Mouse (Mus musculus) thymus, adult 2 months (tissue): ENCODE data around the gene Recql.

ENCODE experiments used
- CTCF ChIP-seq: fragments of 200-500 bp; IDR thresholded peaks from 2 replicates; pipeline ENCODE4 v1.5.1; 2012; ENCODE audit warnings: mild to moderate bottlenecking, control low read depth, low read length, moderate library complexity, borderline replicate concordance; ENCODE audit not compliant: control insufficient read depth, poor library complexity, insufficient read depth; ENCODE audit errors: extremely low read depth
- POLR2A ChIP-seq: fragments of 200-500 bp; IDR thresholded peaks from 2 replicates; pipeline ENCODE4 v1.6.1; 2012; ENCODE audit warnings: mild to moderate bottlenecking, low read length, control low read depth, moderate library complexity; ENCODE audit not compliant: control insufficient read depth, poor library complexity, insufficient read depth; ENCODE audit errors: extremely low read depth

DNA sequence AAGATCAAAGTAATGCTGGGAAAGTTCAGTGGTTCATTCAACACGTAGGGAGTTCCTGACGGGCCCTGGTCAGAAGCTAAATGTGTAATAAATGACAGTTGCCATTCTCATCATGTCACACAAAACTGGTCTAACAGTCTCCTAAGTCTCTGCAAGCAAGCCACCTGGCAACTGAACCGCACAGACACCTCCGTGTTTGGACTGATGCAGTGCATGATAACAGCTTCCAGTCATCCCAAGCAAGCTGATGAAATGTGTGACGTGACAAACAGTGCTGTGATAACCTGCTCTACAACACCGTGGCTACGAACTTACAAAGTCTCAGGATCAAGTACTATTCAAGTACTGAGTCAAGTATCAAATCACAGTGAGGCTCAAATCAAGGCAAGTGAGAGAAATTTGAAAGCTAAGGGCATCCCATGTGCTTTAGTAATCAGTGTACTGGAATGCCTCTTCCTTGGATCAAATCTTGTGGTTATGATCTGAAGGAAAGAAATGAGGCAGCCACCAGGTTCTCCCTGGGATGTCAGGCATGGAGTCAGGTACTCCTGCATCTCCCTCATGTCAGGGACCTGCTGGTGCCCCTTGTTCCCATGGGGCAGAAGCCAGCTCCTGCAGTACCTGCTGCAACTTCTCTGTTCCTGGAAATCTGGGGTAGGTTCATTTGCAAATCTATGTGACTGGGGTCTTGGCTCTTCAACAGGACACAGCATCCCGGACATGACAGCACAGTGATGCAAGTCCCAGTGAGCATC is 8.1 kb downstream of the Recql start:
- TF ChIP-seq POLR2A (no peak), CTCF (no peak)
